Mouse (Mus musculus): Measurements from ENCODE around the gene Sesn1.
"Not testable (repeated sequence)": the region's sequence is repeated elsewhere in the genome, so short reads cannot be mapped to it uniquely, and the experiment has no call there.

DNA sequence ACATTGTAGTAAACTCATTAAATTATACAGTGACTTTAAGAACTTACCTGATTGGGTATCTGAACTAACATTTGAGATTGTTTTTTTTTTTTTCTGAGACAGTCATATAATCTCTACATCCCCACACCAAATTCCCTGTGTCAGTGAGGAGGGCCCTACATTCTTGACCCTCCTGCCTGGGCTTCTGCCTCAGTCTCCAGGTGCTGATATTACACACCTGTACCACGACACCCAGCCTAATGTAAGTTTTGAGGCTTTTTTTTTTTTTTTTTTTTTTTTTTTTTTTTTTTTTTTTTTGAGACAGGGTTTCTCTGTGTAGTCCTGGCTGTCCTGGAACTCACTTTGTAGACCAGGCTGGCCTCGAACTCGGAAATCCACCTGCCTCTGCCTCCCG, 13.5 kb downstream of the Sesn1 start:
- not testable (repeated sequence) for TF ChIP-seq CTCF (IDR thresholded peaks at IDR 0.05; ENCODE audit: extremely low read depth, insufficient read length, insufficient replicate concordance, low read depth, low read length); POLR2A (IDR thresholded peaks at IDR 0.05; ENCODE audit: low read depth, low read length)

Measured in small intestine, adult 2 months (tissue).